Mouse (Mus musculus): ENCODE data around the gene Senp5. TPM values are rescaled to one million over a fixed set of nuclear protein-coding genes. Genes with fewer than 3 reads are reported as not detected.
A peak's percentile ranks its signal among the peaks of the same experiment; 100 is the strongest.

The Senp5 gene
- polyA plus RNA-seq, 1 experiment from 2014 or later: 5.5 TPM

- H3K4me1 ChIP-seq (ENCODE audit: insufficient read depth, low read depth, low read length): peaks cover 12% of the 10 kb centered on the region; the same call in 1 of the 2 replicates
- WGBS: 89% methylated on average over 3 of the region's 3 CpGs
- DNase-seq (ENCODE audit: low spot score) (no peak), ATAC-seq (no peak)
- H3K4me3 ChIP-seq (ENCODE audit: low read depth, low read length): no peak overlapping the region
- TF ChIP-seq EP300 (IDR thresholded peaks at IDR 0.05): no peak
- no peak for TF ChIP-seq CTCF (IDR thresholded peaks at IDR 0.05)
- no peaks in the 10 kb centered on the region for H3K36me3 ChIP-seq (ENCODE audit: insufficient read depth, low read length)
- no peak overlapping the region for H3K27ac ChIP-seq (ENCODE audit: low read length)
- no peaks in the 10 kb centered on the region for H3K27me3 ChIP-seq (replicated peaks; ENCODE audit: insufficient read depth, low read length)
- H3K4me2 ChIP-seq (replicated peaks; ENCODE audit: low read depth, low read length): no peak overlapping the region
- no peak overlapping the region for H3K9ac ChIP-seq (replicated peaks; ENCODE audit: low read depth)
- no peaks in the 10 kb centered on the region for H3K9me3 ChIP-seq (ENCODE audit: low read length)
Observed at GRCm38 (mm10) chr16:32004731-32005130, 1.6 kb upstream of the Senp5 start.

- no peak overlapping the region for H3K9ac ChIP-seq (replicated peaks; ENCODE audit: low read depth)
- no peaks in the 10 kb centered on the region for H3K9me3 ChIP-seq (ENCODE audit: low read length)
- 84% methylated on average over 5 of the region's 5 CpGs for WGBS
- no peak overlapping the region for H3K4me3 ChIP-seq (ENCODE audit: low read depth, low read length)
- no peaks in the 10 kb centered on the region for H3K27me3 ChIP-seq (replicated peaks; ENCODE audit: insufficient read depth, low read length)
- H3K4me1 ChIP-seq (ENCODE audit: insufficient read depth, low read depth, low read length): no peaks in the 10 kb centered on the region
- no peak overlapping the region for H3K4me2 ChIP-seq (replicated peaks; ENCODE audit: low read depth, low read length)
- no peaks in the 10 kb centered on the region for H3K36me3 ChIP-seq (ENCODE audit: insufficient read depth, low read length)
- no peak overlapping the region for H3K27ac ChIP-seq (ENCODE audit: low read length)
- no peak for ATAC-seq
- TF ChIP-seq CTCF (IDR thresholded peaks at IDR 0.05): no peak
- TF ChIP-seq EP300 (IDR thresholded peaks at IDR 0.05): no peak
- no peak for DNase-seq (ENCODE audit: low spot score)
Observed at GRCm38 (mm10) chr16:31996371-31996770, 6.7 kb downstream of the Senp5 start.

GRCm38 (mm10) chr16:31993946-31994345 lies 9.1 kb downstream of the Senp5 start:
- H3K9ac ChIP-seq (replicated peaks; ENCODE audit: low read depth): no peak overlapping the region
- H3K27ac ChIP-seq (ENCODE audit: low read length): no peak overlapping the region
- H3K9me3 ChIP-seq (ENCODE audit: low read length): no peaks in the 10 kb centered on the region
- H3K27me3 ChIP-seq (replicated peaks; ENCODE audit: insufficient read depth, low read length): no peaks in the 10 kb centered on the region
- H3K36me3 ChIP-seq (ENCODE audit: insufficient read depth, low read length): peaks cover 8% of the 10 kb centered on the region; the same call in 1 of the 2 replicates
- ATAC-seq (no peak), DNase-seq (ENCODE audit: low spot score) (no peak)
- H3K4me3 ChIP-seq (ENCODE audit: low read depth, low read length): no peak overlapping the region
- H3K4me1 ChIP-seq (ENCODE audit: insufficient read depth, low read depth, low read length): no peaks in the 10 kb centered on the region
- no peak overlapping the region for H3K4me2 ChIP-seq (replicated peaks; ENCODE audit: low read depth, low read length)
- no peak for TF ChIP-seq CTCF (IDR thresholded peaks at IDR 0.05)

DNA sequence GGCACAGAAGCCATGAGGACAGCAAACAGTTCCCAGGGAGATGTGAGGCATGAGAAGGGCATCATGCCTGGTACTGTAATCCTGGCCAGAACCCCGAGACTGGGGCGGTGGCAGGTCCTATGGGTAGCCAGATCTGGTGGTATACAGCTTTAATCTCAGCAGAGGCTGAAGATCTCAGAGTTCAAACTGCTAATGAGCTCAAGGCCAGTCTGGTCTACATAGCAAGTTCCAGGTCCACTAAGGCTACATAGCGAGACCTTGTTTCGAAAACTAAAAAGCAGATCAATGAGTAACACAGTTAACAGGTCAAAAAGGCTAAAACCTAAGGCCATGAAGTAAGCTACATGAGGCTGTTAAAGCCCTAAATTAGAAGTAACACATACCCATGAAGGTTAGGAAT lies 9.9 kb downstream of the Senp5 start:
- no peaks in the 10 kb centered on the region for H3K9me3 ChIP-seq (ENCODE audit: low read length)
- H3K4me2 ChIP-seq (replicated peaks; ENCODE audit: low read depth, low read length): no peak overlapping the region
- 98% methylated on average over 4 of the region's 4 CpGs for WGBS
- ATAC-seq (no peak), DNase-seq (ENCODE audit: low spot score) (no peak)
- no peak overlapping the region for H3K27ac ChIP-seq (ENCODE audit: low read length)
- no peaks in the 10 kb centered on the region for H3K27me3 ChIP-seq (replicated peaks; ENCODE audit: insufficient read depth, low read length)
- TF ChIP-seq EP300 (IDR thresholded peaks at IDR 0.05): no peak
- TF ChIP-seq CTCF (IDR thresholded peaks at IDR 0.05): no peak
- no peak overlapping the region for H3K4me3 ChIP-seq (ENCODE audit: low read depth, low read length)
- no peak overlapping the region for H3K9ac ChIP-seq (replicated peaks; ENCODE audit: low read depth)
- peaks cover 15% of the 10 kb centered on the region; the same call in 1 of the 2 replicates for H3K36me3 ChIP-seq (ENCODE audit: insufficient read depth, low read length)
- H3K4me1 ChIP-seq (ENCODE audit: insufficient read depth, low read depth, low read length): no peaks in the 10 kb centered on the region

DNA sequence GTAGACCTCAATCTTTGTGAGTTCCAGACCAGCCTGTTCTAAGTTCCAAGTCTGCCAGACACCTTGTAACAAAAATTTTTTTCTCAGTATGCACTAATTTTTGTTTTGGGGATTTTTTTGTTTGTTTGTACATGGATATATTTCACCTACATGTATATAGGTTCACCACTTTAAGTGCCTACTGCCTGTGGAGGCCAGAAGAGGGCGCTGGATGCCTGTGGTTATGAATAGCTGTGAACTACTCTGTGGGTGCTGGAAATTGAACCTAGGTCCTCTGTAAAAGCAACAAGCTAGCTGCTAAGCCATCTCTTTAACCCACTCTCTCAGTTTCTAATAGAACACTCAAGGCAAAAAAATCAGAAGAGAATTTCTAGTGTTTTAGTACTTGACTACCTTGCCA lies 11.0 kb downstream of the Senp5 start:
- peak; percentile 34 for TF ChIP-seq CTCF (IDR thresholded peaks at IDR 0.05)
- no peak for TF ChIP-seq EP300 (IDR thresholded peaks at IDR 0.05)
- ATAC-seq (no peak), DNase-seq (ENCODE audit: low spot score) (no peak)
- Histone ChIP-seq H3K4me1 (ENCODE audit: insufficient read depth, low read depth, low read length) (no peaks in the 10 kb centered on the region), H3K9ac (replicated peaks; ENCODE audit: low read depth) (no peak overlapping the region), H3K27me3 (replicated peaks; ENCODE audit: insufficient read depth, low read length) (no peaks in the 10 kb centered on the region), H3K4me2 (replicated peaks; ENCODE audit: low read depth, low read length) (no peak overlapping the region), H3K27ac (ENCODE audit: low read length) (no peak overlapping the region), H3K9me3 (ENCODE audit: low read length) (no peaks in the 10 kb centered on the region), H3K4me3 (ENCODE audit: low read depth, low read length) (no peak overlapping the region), H3K36me3 (ENCODE audit: insufficient read depth, low read length) (peaks cover 15% of the 10 kb centered on the region; the same call in 1 of the 2 replicates)
- WGBS: 65% methylated on average over 1 of the region's 1 CpGs

DNA sequence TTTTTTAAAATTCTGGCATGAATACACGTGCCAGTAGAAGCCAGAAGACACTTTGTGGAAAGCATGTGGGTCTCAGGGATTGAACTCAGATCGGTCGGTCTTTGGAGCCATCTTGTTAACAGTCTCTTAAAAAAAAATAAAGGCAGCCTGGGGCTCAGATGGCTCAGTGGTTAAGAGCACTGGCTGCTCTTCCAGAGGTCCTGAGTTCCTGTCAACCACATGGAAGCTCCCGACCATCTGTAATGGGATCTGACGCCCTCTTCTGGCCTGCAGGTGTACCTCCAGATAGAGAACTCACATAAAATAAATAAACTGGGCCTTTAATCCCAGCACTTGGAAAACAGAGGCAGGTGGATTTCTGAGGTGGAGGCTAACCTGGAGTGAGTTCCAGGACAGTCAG lies 22.1 kb downstream of the Senp5 start:
- H3K4me1 ChIP-seq (ENCODE audit: insufficient read depth, low read depth, low read length): no peaks in the 10 kb centered on the region
- no peak overlapping the region for H3K9ac ChIP-seq (replicated peaks; ENCODE audit: low read depth)
- no peak overlapping the region for H3K4me3 ChIP-seq (ENCODE audit: low read depth, low read length)
- no peak overlapping the region for H3K27ac ChIP-seq (ENCODE audit: low read length)
- ATAC-seq (no peak), DNase-seq (ENCODE audit: low spot score) (no peak)
- TF ChIP-seq EP300 (IDR thresholded peaks at IDR 0.05): no peak
- TF ChIP-seq CTCF (IDR thresholded peaks at IDR 0.05): peak; percentile 9; the same call in 1 of the 2 replicates
- 0 out of 2 replicates have a peak, but pooled peaks cover 6% of the 10 kb centered on the region for H3K36me3 ChIP-seq (ENCODE audit: insufficient read depth, low read length)
- 74% methylated on average over 5 of the region's 5 CpGs for WGBS
- H3K27me3 ChIP-seq (replicated peaks; ENCODE audit: insufficient read depth, low read length): no peaks in the 10 kb centered on the region
- H3K9me3 ChIP-seq (ENCODE audit: low read length): no peaks in the 10 kb centered on the region
- H3K4me2 ChIP-seq (replicated peaks; ENCODE audit: low read depth, low read length): no peak overlapping the region

GRCm38 (mm10) chr16:31979501-31979900 lies 23.6 kb downstream of the Senp5 start:
- Histone ChIP-seq H3K36me3 (ENCODE audit: insufficient read depth, low read length) (peaks cover 11% of the 10 kb centered on the region), H3K27ac (ENCODE audit: low read length) (no peak overlapping the region), H3K4me3 (ENCODE audit: low read depth, low read length) (no peak overlapping the region), H3K4me2 (replicated peaks; ENCODE audit: low read depth, low read length) (no peak overlapping the region), H3K4me1 (ENCODE audit: insufficient read depth, low read depth, low read length) (no peaks in the 10 kb centered on the region), H3K9ac (replicated peaks; ENCODE audit: low read depth) (no peak overlapping the region), H3K27me3 (replicated peaks; ENCODE audit: insufficient read depth, low read length) (no peaks in the 10 kb centered on the region), H3K9me3 (ENCODE audit: low read length) (no peaks in the 10 kb centered on the region)
- no peak for DNase-seq (ENCODE audit: low spot score)
- no peak for ATAC-seq
- TF ChIP-seq CTCF (IDR thresholded peaks at IDR 0.05) (no peak), EP300 (IDR thresholded peaks at IDR 0.05) (no peak)
- 93% methylated on average over 3 of the region's 3 CpGs for WGBS

All from lung, postnatal 0 days (tissue).